Mouse (Mus musculus) kidney, postnatal 14 days (tissue): ENCODE data around the gene Nrip1.

Experiments
- DNase-seq: peaks from one replicate; pipeline ENCODE4 v3.0.0; 2022; ENCODE audit warnings: mixed read lengths

Gene Nrip1

GRCm38 (mm10) chr16:76310791-76311190 lies 62.8 kb downstream of the Nrip1 start:
- no peak for DNase-seq

- no peak for DNase-seq
These were observed 63.3 kb downstream of the Nrip1 start for GRCm38 (mm10) chr16:76310286-76310685.

DNA sequence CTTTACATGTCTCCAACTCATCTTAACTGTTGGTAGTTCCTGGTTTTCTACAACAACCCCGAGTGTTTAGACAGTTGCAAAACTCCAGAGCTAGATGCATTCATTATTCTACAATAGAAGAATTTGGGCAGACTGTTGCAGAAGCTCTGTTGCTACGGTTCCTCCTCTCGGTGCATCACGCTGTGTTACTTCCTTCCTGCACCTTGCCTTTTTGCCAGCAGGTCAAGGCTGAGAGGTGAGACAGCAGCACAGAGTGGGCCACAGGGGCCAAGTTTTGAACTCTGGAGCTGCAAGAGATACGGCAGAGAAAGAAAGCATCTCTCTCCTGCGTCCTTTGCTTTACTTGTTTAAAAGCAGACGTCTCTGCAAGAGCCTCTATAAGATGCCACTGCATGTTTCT lies 64.3 kb downstream of the Nrip1 start:
- no peak for DNase-seq

DNA sequence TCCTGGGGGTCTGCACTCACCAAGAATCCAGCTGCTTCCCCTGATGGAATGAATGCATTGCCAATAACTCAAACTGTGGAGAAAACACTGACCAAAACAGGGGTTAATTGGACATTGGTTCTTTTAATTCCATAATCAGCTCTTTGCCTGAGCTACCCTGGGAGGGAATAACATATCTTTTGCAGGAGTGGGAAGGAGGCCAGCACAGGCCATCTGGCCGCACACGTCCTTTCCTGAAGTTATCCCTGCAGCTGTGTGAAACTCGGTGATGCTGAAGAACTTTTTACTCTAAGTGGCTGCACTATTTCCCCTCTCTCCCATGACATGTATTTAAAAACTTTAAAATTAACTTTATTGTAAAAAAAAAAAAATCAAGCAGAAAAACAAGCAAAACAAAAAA lies 66.6 kb downstream of the Nrip1 start:
- no peak for DNase-seq

GRCm38 (mm10) chr16:76306446-76306845 lies 67.2 kb downstream of the Nrip1 start:
- DNase-seq, result no peak

GRCm38 (mm10) chr16:76303436-76303835 lies 70.2 kb downstream of the Nrip1 start:
- DNase-seq, result no peak

GRCm38 (mm10) chr16:76301728-76302050 lies 71.9 kb downstream of the Nrip1 start:
- no peak for DNase-seq

DNA sequence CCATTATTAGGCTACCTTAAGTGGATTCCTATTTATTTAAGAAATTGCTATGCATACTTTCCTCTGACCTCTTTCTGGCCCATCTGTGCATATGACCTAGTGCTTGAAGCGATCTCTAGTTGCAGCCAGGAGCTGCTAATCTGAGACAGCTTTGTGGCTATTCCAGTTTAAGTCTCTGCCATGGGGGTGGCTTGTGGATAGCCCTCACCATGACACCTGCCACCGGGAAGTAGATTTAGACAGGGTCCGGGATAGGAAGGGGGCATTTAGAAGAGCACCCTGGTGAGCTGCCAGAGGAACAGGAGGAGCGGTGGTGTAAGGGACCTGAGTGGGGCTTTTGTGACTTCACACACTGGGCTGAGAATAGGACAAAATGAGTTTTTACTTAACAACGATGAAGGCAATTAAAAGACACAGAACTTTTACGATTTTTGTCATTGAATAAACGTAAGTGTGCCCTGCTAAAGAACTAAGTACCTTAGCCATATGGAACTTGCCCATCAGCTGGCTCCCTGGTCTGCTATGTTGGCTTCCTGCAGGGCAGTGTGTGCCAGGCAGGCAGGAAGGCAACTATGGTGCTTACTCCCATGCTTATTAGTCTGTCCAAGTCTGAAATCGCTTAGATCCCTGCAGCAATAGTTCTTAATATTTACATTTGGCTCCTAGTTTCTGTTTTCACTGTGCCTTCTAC lies 72.4 kb downstream of the Nrip1 start:
- no peak for DNase-seq

DNA sequence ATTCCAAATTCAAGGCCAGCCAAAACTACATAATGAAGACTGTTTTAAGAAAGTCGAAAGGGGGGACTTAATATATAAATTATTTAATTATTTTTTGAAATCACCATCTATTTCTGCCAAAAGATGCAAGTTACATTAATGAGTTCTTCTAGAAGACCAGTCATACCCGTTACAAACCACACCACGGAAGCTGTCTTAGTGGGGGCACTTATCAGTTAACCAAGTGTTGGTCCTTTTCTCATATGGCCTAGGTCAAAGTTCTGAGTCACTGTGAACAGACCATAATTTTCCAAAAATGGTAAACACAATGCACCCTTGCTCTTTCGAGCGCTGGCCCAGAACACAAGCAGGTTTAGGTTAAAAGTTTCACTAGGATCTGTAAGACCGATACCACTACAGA lies 73.2 kb downstream of the Nrip1 start:
- no peak for DNase-seq

- DNase-seq, result no peak
These were observed 74.1 kb downstream of the Nrip1 start for GRCm38 (mm10) chr16:76299511-76299910.

DNA sequence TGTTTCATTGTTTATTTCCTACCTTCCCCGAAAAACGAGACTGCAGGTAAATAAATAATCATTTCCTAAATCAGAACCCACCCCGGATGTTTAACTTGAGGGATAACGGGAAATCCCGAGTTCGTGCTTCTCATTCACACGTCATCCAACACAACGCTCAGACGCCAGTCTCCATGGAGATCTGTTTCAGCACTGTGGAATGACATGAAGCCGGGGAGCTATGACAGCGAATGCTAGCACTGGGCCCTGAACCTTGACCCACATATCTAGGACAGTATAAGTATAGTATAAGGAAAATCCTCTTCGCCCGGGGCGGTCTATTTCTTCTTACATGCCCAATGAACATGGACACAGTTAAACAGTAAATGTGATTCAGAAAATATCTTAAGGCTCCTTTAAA lies 78.3 kb downstream of the Nrip1 start:
- DNase-seq, result no peak

GRCm38 (mm10) chr16:76294550-76294949 lies 79.1 kb downstream of the Nrip1 start:
- no peak for DNase-seq

DNA sequence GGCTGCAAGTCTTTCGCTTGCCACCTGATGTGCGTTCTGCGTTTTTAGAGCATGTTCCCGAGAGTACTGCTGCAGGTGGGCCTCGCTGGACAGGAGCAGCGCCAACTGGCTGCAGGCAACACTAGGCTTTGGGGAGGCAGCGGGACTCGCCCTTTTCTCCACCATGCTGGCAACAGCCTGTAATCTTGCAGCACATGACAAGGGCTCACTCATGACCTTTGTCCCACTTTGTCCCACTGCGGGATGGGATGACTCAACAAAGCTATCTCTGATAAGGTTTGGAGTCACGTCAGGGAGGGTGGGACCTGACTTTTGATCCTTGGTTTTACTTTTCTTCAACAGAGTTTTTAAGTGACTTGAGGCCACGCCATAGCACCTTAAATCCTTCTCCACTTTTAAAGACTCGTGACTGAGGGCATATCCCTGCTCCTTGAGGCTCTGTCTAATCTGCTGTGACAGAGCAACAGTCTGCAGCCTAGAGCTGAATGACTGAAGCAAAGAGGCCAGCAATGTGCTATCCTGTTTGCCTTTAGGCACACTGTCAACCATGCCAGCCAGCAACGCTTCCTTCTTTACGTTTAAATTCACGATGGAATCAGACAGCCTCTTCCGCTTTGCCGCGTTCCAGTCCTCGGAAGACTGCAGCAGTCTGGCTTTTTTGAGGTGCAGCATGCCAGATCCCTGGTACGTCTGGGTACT lies 79.7 kb downstream of the Nrip1 start:
- no peak for DNase-seq

DNA sequence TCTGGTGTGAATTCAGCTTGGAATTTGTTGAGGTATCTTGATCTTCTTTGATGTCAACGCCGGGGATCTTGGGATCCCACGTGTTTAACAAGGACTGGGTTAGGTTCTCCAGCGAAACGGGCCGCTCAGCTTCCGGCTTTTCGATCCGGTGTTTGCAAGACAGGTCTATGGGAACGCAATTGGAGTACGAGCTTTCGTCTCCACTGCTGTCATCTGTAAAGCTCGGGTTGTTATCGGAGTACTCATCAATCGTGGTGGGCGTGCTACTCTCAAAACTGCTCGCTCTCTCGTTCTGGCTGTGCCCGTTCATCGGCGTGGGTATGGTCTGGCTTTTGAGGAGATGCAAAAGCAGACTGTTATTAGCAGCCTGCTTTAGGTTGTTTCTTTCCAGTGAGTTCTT lies 80.5 kb downstream of the Nrip1 start:
- DNase-seq, result no peak

DNA sequence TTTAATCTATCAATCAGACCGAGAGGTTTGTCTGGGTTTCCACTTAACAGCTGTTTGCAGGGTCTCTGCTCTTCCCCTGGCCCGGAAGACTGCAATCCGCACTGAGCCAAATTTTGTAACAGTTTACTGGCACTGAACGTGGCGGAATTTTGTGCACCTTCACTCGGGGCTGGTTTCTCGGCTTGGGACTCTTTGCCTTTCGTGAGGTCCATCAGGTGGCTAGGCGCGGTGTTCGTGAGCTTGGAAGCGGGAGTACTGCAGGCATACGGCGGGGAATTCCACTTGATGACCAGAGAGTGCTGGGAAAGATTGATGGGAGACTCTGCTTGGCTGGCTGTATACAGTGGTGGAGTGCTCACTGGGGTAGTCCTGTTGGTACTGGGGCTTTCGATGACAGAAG lies 81.0 kb downstream of the Nrip1 start:
- DNase-seq, result no peak

DNA sequence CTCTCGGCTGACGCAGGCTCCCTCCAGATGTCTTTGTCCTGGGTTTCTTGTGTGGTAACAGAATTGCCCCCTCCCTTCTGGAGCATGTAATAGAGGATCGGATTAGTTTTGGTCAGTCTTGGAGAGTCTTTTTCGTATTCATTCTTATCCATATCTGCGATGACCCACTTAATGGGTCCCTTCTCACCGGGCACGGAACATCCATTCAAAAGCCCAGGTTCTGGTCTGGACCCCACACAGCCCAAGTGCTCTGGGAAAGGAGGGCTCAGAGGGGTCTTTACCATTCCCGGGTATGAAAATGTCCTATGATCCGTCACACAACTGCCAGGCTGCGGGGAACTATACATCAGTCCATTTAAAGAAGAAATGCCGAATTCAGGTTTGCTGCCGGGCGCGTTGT lies 82.3 kb downstream of the Nrip1 start:
- no peak for DNase-seq

DNA sequence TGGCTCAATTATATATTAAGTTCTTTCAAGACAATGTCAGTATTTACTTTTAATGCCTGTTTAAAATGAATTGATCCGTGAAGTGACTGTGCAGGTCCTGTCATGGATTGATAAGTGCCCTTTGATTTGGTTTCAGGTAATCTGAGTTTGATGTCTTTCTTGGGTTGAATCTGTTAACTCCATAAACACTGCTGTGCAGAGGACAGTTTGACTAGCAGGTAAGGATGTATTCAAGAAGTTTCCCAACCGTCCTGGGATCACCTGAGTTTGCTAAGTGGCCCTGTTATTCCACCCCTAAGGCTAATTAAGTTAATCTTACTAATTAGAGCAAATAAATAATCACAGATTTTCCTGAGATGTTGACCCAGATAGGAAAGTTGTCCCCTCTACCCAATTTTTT lies 84.1 kb downstream of the Nrip1 start:
- DNase-seq, result no peak

DNA sequence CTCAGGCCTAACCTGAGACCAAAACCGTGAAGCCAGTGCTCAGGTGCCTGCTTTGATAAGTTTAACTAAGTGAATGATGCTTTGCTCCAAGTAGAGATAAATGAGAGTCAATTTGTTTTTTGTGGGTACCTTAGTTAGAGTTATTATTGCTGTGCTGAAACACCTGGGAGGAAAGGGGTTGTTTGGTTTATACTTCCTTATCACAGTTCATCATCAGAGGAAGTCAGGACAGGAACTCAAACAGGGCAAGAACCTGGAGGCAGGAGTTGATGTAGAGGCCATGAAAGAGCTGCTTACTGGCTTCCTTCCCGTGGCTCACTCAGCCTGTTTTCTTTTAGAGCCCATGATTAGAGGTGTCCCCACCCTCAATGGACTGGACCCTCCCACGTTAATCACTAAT lies 89.8 kb downstream of the Nrip1 start:
- no peak for DNase-seq

DNA sequence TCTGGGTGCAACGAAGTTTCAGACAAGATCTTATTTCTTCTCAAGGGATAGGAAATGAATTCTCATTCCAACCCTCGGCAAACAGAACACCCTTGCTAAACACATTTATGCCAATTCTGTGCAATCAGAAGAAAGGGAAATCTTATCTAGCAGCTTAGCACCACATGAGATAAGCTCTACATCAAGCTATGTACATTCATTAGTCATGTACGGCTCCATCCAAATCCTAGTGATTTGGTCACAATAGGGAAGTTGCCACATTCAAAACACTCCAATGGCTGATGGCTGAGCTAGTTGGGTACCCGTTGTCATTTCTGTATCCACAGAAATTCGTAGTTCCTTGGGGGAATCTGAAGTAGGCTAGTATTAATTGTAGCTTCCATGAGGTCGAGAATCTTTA lies 91.8 kb downstream of the Nrip1 start:
- DNase-seq, result no peak

DNA sequence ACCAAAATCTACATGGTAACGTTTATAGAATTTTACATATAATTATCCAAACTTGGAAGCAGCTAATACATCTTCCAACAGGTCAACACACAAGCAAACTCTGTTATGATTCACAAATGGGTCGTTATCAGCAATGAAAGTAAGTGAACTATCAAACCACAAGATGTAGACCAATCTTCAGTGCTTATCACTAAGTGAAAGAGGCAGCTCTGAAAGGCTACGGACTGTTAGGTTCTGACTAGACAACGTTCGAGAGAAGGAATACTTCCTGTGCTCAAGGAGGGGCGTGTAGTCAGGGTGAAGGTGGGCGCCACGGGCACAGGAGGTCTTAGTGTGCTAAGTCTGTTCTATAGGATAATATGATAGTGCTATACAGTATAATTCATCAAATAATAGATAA lies 93.3 kb downstream of the Nrip1 start:
- no peak for DNase-seq

DNA sequence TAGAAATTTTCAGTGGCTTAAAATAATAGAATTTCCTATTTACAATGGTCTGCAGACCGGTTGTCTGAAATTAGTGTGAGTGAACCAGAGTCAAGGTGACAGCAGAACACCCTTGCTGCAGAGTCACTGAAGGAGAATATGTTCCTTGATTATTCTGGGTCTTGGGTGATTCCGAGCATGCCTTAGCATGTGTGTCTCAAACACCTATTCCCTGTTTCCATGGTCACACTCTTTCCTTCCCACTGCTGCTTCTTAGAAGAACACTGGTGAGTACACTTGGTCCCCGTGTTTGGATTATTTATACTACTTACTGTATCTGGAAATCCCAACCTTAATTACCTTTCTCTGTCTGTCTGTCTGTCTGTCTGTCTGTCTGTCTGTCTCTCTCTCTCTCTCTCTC lies 97.4 kb downstream of the Nrip1 start:
- no peak for DNase-seq

- DNase-seq, result no peak
These were observed 98.0 kb downstream of the Nrip1 start for GRCm38 (mm10) chr16:76275584-76275983.

GRCm38 (mm10) chr16:76275166-76275565 lies 98.5 kb downstream of the Nrip1 start:
- DNase-seq, result no peak

- DNase-seq, result no peak
These were observed 106.9 kb downstream of the Nrip1 start for GRCm38 (mm10) chr16:76266635-76267268.

- DNase-seq, result no peak
These were observed 107.8 kb downstream of the Nrip1 start for GRCm38 (mm10) chr16:76265874-76266273.
